Mouse (Mus musculus) embryonic facial prominence, embryonic 14.5 days (tissue): ENCODE data around the gene Zfp119a. TPM values are rescaled to one million over a fixed set of nuclear protein-coding genes. Genes with fewer than 3 reads are reported as not detected.

Experiments used
- ATAC-seq: fragments of 200-750 bp; cut with Nextera tagmentation; 2 replicates; pipeline ENCODE4 v1.8.0; 2017; ENCODE audit warnings: low read depth, moderate number of reproducible peaks, moderate TSS enrichment
- DNase-seq: peaks from one replicate; pipeline ENCODE4 v3.0.0-alpha.2; 2015; ENCODE audit warnings: low spot score
- H3K27ac ChIP-seq: fragments of 300-500 bp; sonication (generic); replicated peaks from 2 replicates; pipeline ENCODE4 v1.5.1; 2014; ENCODE audit warnings: low read depth, mild to moderate bottlenecking, low read length, moderate library complexity
- H3K27me3 ChIP-seq: fragments of 300-500 bp; sonication (generic); replicated peaks from 2 replicates; pipeline ENCODE4 v1.6.1; 2014; ENCODE audit warnings: low read length; ENCODE audit not compliant: control insufficient read depth, insufficient read depth
- H3K36me3 ChIP-seq: fragments of 300-500 bp; sonication (generic); 2 replicates; pipeline ENCODE4 v1.6.1; 2014; ENCODE audit warnings: low read length, mixed read lengths; ENCODE audit not compliant: control insufficient read depth, insufficient read depth
- H3K4me1 ChIP-seq: fragments of 300-500 bp; sonication (generic); 2 replicates; pipeline ENCODE4 v1.6.1; 2014; ENCODE audit warnings: antibody characterized with exemption, low read length; ENCODE audit not compliant: control insufficient read depth, insufficient read depth
- H3K4me2 ChIP-seq: fragments of 300-500 bp; sonication (generic); 2 replicates; pipeline ENCODE4 v1.6.1; 2014; ENCODE audit warnings: low read depth, mild to moderate bottlenecking, low read length, moderate library complexity, mixed read lengths
- H3K4me3 ChIP-seq: fragments of 300-500 bp; sonication (generic); 2 replicates; pipeline ENCODE4 v1.5.1; 2014; ENCODE audit warnings: low read depth, mild to moderate bottlenecking, low read length
- H3K9ac ChIP-seq: fragments of 300-500 bp; sonication (generic); 2 replicates; pipeline ENCODE4 v1.6.1; 2014; ENCODE audit warnings: low read depth, mild to moderate bottlenecking, low read length, moderate library complexity, mixed read lengths
- H3K9me3 ChIP-seq: fragments of 300-500 bp; sonication (generic); 2 replicates; pipeline ENCODE4 v1.6.1; 2016; ENCODE audit warnings: low read length; ENCODE audit not compliant: control insufficient read depth
- WGBS: fragments of 180-500 bp; shearing (Covaris S2); extraction: QIAGEN DNeasy Blood & Tissue Kit; methylation state at CpG from one replicate; pipeline ENCODE4 v1.1.7; 2014; 5-methylcytosine and 5-hydroxymethylcytosine counted together
- polyA plus RNA-seq: library from polyadenylated mRNA; unstranded; fragments of >200 nt; fragmentation: Nextera tagmentation; extraction: Ambion mirVana; gene quantifications from 2 replicates; pipeline ENCODE4 v1.2.1, GENCODE M21; 2014

Zfp119a gene
- polyA plus RNA-seq, 1 experiment from 2014 or later, result 8.5 TPM

DNA sequence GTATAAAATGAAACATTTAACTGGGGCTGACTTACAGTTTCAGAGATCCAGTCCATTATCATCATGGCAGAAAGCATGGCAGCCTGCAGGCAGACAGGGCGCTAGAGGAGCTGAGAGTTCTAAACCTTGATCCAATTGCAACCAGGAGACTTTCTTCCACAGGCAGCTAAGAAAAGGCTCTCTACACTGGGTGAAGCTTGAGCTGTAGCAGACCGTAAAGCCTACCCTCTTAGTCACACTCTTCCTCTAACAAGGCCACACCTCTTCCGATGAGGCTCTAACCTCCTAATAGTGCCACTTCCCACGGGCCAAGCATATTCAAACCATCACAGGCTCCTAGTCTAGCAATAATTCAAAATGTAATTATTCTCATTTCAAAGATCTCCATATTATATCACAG is 1.5 kb downstream of the Zfp119a start:
- Histone ChIP-seq H3K9me3 (0 out of 2 replicates have a peak, but pooled peaks cover 6% of the 10 kb centered on the region), H3K4me3 (no peak overlapping the region), H3K36me3 (no peaks in the 10 kb centered on the region), H3K4me1 (0 out of 2 replicates have a peak, but pooled peaks cover 3% of the 10 kb centered on the region), H3K27ac (no peak overlapping the region), H3K27me3 (no peaks in the 10 kb centered on the region), H3K4me2 (no peak overlapping the region), H3K9ac (no peak overlapping the region)
- 93% methylated on average over 4 of the region's 4 CpGs for WGBS
- DNase-seq (no peak), ATAC-seq (no peak)

- WGBS, result 89% methylated on average over 4 of the region's 4 CpGs
- Histone ChIP-seq H3K27ac (no peak overlapping the region), H3K9ac (no peak overlapping the region), H3K36me3 (no peaks in the 10 kb centered on the region), H3K4me1 (no peaks in the 10 kb centered on the region), H3K27me3 (no peaks in the 10 kb centered on the region), H3K4me3 (no peak overlapping the region), H3K9me3 (no peaks in the 10 kb centered on the region), H3K4me2 (no peak overlapping the region)
- ATAC-seq (no peak), DNase-seq (no peak)
These were observed 35.7 kb downstream of the Zfp119a start for GRCm38 (mm10) chr17:55843067-55843466.

GRCm38 (mm10) chr17:55821566-55821965 is 57.2 kb downstream of the Zfp119a start:
- ATAC-seq (no peak), DNase-seq (no peak)
- WGBS, result 56% methylated on average over 1 of the region's 1 CpGs
- Histone ChIP-seq H3K4me1 (no peaks in the 10 kb centered on the region), H3K27ac (no peak overlapping the region), H3K27me3 (no peaks in the 10 kb centered on the region), H3K4me3 (no peak overlapping the region), H3K36me3 (no peaks in the 10 kb centered on the region), H3K4me2 (no peak overlapping the region), H3K9me3 (no peaks in the 10 kb centered on the region), H3K9ac (no peak overlapping the region)

- Histone ChIP-seq H3K27me3 (no peaks in the 10 kb centered on the region), H3K36me3 (no peaks in the 10 kb centered on the region), H3K4me1 (no peaks in the 10 kb centered on the region), H3K4me2 (no peak overlapping the region), H3K9me3 (no peaks in the 10 kb centered on the region), H3K4me3 (no peak overlapping the region), H3K9ac (no peak overlapping the region), H3K27ac (no peak overlapping the region)
- 91% methylated on average over 4 of the region's 4 CpGs for WGBS
- DNase-seq (no peak), ATAC-seq (no peak)
These were observed 61.9 kb downstream of the Zfp119a start for GRCm38 (mm10) chr17:55816853-55817252.

Other genes starting within 250 kb of the Zfp119a start
- 4.7 and 5.0 TPM in 2 replicates for gene Pot1b, start 166.3 kb downstream of the Zfp119a start, polyA plus RNA-seq
- 0.18 and 0.29 TPM in 2 replicates for gene Adgre4, start 128.9 kb downstream of the Zfp119a start, polyA plus RNA-seq
- 7.9 and 10.4 TPM in 2 replicates for gene Zfp959, start 13.2 kb upstream of the Zfp119a start, polyA plus RNA-seq
- gene Zfp119b, start 70.6 kb upstream of the Zfp119a start, polyA plus RNA-seq, result 6.0 and 7.3 TPM in 2 replicates
- gene Ebi3, start 73.7 kb upstream of the Zfp119a start, polyA plus RNA-seq, result 3.5 and 4.2 TPM in 2 replicates
- 16.8 and 20.2 TPM in 2 replicates for gene Yju2, start 80.2 kb upstream of the Zfp119a start, polyA plus RNA-seq
- gene Shd, start 91.5 kb upstream of the Zfp119a start, polyA plus RNA-seq, result 11.0 and 18.9 TPM in 2 replicates
- 13.0 and 19.8 TPM in 2 replicates for gene Fsd1, start 107.6 kb upstream of the Zfp119a start, polyA plus RNA-seq
- gene Stap2, start 126.7 kb upstream of the Zfp119a start, polyA plus RNA-seq, result 12.4 and 14.1 TPM in 2 replicates
- gene Mpnd, start 126.8 kb upstream of the Zfp119a start, polyA plus RNA-seq, result 81.8 and 107 TPM in 2 replicates
- 156 and 167 TPM in 2 replicates for gene Sh3gl1, start 157.7 kb upstream of the Zfp119a start, polyA plus RNA-seq
- gene Chaf1a, start 161.5 kb upstream of the Zfp119a start, polyA plus RNA-seq, result 14.2 and 16.5 TPM in 2 replicates
- gene Ubxn6, start 196.1 kb upstream of the Zfp119a start, polyA plus RNA-seq, result 32.7 and 39.8 TPM in 2 replicates
- gene Hdgfl2, start 200.7 kb upstream of the Zfp119a start, polyA plus RNA-seq, result 75.6 and 84.3 TPM in 2 replicates
- gene Plin4, start 230.9 kb upstream of the Zfp119a start, polyA plus RNA-seq, result 0.08 and 0.33 TPM in 2 replicates
- gene Plin5, start 238.7 kb upstream of the Zfp119a start, polyA plus RNA-seq, result 0.54 and 0.57 TPM in 2 replicates
- gene Lrg1, start 243.1 kb upstream of the Zfp119a start, polyA plus RNA-seq, result 0.62 and 1.3 TPM in 2 replicates